Mouse (Mus musculus) forebrain, embryonic 10.5 days (tissue): ENCODE data around the gene Syt3. TPM values are rescaled to one million over a fixed set of nuclear protein-coding genes. Genes with fewer than 3 reads are reported as not detected.

Source experiments
- DNase-seq: peaks from one replicate; pipeline ENCODE4 v3.0.0-alpha.2; 2017; ENCODE audit warnings: low spot score; ENCODE audit errors: extremely low spot score
- H3K27ac ChIP-seq: fragments of 300-500 bp; sonication (generic); 2 replicates; pipeline ENCODE4 v1.5.1; 2016; ENCODE audit warnings: mild to moderate bottlenecking
- H3K27me3 ChIP-seq: fragments of 300-500 bp; sonication (generic); 2 replicates; pipeline ENCODE4 v1.6.1; 2016; ENCODE audit warnings: mild to moderate bottlenecking; ENCODE audit not compliant: poor library complexity, severe bottlenecking
- H3K36me3 ChIP-seq: fragments of 300-500 bp; sonication (generic); replicated peaks from 2 replicates; pipeline ENCODE4 v1.6.1; 2016; ENCODE audit warnings: mild to moderate bottlenecking, moderate library complexity
- H3K4me1 ChIP-seq: fragments of 300-500 bp; sonication (generic); 2 replicates; pipeline ENCODE4 v1.6.1; 2016
- H3K4me3 ChIP-seq: fragments of 300-500 bp; sonication (generic); 2 replicates; pipeline ENCODE4 v1.5.1; 2016; ENCODE audit warnings: mild to moderate bottlenecking, moderate library complexity
- H3K9me3 ChIP-seq: fragments of 300-500 bp; sonication (generic); 2 replicates; pipeline ENCODE4 v1.6.1; 2016; ENCODE audit warnings: mild to moderate bottlenecking, moderate library complexity
- WGBS: fragments of 180-500 bp; shearing (Covaris S2); methylation state at CpG from one replicate; pipeline ENCODE4 v1.1.7; 2016; 5-methylcytosine and 5-hydroxymethylcytosine counted together
- polyA plus RNA-seq: library from polyadenylated mRNA; unstranded; fragments of >200 nt; fragmentation: Nextera tagmentation; extraction: Ambion mirVana; gene quantifications from 2 replicates; pipeline ENCODE4 v1.2.1, GENCODE M21; 2016

Syt3 gene
- polyA plus RNA-seq, 1 experiment from 2014 or later = 3.2 TPM

DNA sequence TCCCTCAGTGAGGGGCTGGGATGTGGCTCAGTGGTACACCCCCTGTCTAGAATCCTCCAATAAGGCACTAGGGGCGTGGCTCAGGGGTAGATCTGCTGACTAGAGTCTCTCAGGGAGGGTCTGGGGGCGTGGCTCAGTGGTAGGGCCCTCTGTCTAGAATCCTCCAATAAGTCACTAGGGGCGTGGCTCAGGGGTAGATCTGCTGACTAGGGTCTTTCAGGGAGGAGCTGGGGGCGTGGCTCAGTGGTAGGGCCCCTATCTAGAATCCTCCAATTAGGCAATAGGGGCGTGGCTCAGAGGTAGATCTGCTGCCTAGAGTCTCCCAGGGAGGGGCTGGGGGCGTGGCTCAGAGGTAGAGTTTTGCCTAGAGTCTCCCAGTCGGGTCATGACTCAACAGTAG lies 49.5 kb downstream of the Syt3 start:
- Histone ChIP-seq H3K4me1 (peaks cover 58% of the 10 kb centered on the region), H3K36me3 (peaks cover 13% of the 10 kb centered on the region; the same call in 1 of the 2 replicates), H3K4me3 (peak overlapping the region; percentile 8), H3K27ac (no peak overlapping the region), H3K27me3 (peaks cover 57% of the 10 kb centered on the region), H3K9me3 (no peaks in the 10 kb centered on the region)
- 3% methylated on average over 7 of the region's 7 CpGs for WGBS
- DNase-seq = peak; percentile 81

DNA sequence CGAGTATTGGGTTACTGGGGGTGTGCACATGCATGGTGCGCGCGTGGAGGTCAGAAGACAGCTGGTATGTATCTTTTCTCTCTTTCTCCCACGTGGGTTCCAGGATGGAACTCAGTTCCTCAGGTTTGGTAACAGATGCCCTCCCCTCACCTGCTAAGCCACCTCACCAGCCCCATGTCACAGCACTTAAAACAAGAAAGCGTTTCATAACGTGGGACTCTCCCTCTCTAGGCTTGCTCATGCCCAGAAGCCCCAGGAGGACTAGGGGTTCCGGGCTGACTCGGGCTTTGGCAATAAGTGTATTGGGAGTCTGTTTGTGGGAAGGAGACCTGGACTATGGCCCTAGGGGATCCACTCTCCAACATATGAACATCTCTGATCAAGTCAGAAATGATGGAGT lies 50.2 kb downstream of the Syt3 start:
- Histone ChIP-seq H3K4me3 (no peak overlapping the region), H3K27ac (no peak overlapping the region), H3K4me1 (peaks cover 54% of the 10 kb centered on the region), H3K27me3 (peaks cover 51% of the 10 kb centered on the region), H3K9me3 (no peaks in the 10 kb centered on the region), H3K36me3 (peaks cover 13% of the 10 kb centered on the region; the same call in 1 of the 2 replicates)
- DNase-seq = no peak
- WGBS = 81% methylated on average over 9 of the region's 9 CpGs

DNA sequence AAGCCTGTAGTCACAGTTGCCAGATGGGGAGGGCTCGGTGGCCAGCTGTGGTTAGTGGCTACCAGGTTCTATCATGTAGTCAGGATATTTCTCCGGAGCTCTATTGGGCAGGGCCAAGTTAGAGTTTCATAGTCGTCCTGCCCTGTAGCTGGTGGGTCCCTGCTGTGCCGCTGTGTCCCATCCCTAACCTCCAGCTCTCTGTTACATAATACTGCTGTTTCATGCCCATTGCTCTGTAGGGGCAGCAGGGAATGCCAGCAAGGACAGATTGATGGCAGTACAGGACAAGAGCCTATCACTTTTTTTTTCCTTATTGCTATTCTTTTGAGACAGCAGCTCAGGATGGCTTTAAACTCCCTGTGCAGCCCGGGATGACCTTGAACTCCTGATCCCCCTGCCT lies 51.9 kb downstream of the Syt3 start:
- Histone ChIP-seq H3K4me1 (peaks cover 39% of the 10 kb centered on the region), H3K4me3 (no peak overlapping the region), H3K27ac (no peak overlapping the region), H3K27me3 (peaks cover 51% of the 10 kb centered on the region), H3K9me3 (no peaks in the 10 kb centered on the region), H3K36me3 (peaks cover 13% of the 10 kb centered on the region; the same call in 1 of the 2 replicates)
- no peak for DNase-seq
- WGBS = 70% methylated on average over 5 of the region's 5 CpGs

DNA sequence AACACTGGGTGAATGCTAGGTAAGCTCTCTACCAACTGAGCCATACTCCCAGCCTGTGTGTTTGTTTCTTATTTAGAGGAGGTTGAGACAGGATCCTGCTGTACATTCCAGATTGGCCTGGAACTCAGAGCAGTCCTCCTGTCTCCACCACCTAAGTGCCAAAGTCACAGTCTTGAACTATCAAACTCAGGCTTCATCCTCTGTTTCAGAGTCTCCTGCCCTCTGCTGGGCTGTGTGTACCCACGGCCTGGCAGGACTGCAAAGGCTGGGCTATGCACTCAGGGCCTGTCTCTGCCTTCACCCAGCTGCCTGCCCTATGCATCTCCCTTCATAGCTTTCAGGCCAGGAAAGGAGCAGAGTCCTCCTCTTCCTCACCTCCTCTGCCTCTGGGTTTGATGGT lies 52.4 kb downstream of the Syt3 start:
- no peaks in the 10 kb centered on the region for H3K9me3 ChIP-seq
- peaks cover 13% of the 10 kb centered on the region; the same call in 1 of the 2 replicates for H3K36me3 ChIP-seq
- no peak for DNase-seq
- peaks cover 38% of the 10 kb centered on the region for H3K4me1 ChIP-seq
- H3K27ac ChIP-seq = no peak overlapping the region
- H3K27me3 ChIP-seq = peaks cover 51% of the 10 kb centered on the region
- H3K4me3 ChIP-seq = no peak overlapping the region
- WGBS = 30% methylated on average over 1 of the region's 1 CpGs

DNA sequence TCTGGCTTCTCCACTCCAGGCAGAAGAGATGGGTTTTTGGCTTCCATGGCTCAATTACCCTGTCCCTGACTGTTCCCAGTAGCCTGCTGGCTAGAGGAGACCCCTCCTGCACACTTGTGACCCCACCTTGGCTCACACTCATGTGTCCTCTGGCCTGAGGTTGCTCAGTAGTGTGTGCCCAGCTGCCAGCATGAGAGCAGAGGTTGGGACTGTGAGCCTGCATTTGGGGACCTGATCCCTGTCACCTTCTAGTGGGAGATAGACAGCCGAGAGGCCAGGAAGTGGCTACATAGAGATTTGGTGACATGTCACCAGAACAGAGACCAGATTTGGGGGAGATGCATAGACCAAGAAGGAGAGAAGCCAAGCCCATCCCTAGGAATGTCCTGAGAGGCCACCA lies 53.3 kb downstream of the Syt3 start:
- DNase-seq = no peak
- Histone ChIP-seq H3K4me3 (no peak overlapping the region), H3K27ac (no peak overlapping the region), H3K4me1 (peaks cover 38% of the 10 kb centered on the region), H3K36me3 (peaks cover 8% of the 10 kb centered on the region; the same call in 1 of the 2 replicates), H3K9me3 (no peaks in the 10 kb centered on the region), H3K27me3 (peaks cover 51% of the 10 kb centered on the region)
- WGBS = 81% methylated on average over 1 of the region's 1 CpGs

DNA sequence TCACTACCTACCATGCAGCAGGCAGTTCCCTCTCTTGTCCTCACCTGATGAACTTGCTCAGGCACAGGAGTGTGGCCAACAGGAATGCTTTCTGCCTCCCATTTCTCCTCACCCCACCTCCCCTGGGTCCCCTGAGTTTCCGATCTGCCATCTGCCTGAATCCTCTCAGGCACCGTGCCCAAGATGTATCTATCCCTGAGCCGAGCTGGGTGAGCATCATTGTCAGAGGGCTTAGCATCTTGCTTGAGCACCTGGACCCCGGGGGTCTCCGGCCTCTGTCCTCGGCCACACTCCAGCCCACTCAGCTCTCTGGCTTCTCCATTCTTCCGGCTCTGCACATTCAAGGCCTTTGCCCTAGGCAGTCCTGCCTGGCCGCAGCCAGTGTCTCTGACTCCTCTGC lies 54.0 kb downstream of the Syt3 start:
- 65% methylated on average over 8 of the region's 8 CpGs for WGBS
- no peak overlapping the region; the same call in 1 of the 2 replicates for H3K4me3 ChIP-seq
- peaks cover 38% of the 10 kb centered on the region for H3K4me1 ChIP-seq
- no peak overlapping the region for H3K27ac ChIP-seq
- H3K36me3 ChIP-seq = peaks cover 8% of the 10 kb centered on the region; the same call in 1 of the 2 replicates
- no peaks in the 10 kb centered on the region for H3K9me3 ChIP-seq
- peaks cover 52% of the 10 kb centered on the region for H3K27me3 ChIP-seq
- no peak for DNase-seq

DNA sequence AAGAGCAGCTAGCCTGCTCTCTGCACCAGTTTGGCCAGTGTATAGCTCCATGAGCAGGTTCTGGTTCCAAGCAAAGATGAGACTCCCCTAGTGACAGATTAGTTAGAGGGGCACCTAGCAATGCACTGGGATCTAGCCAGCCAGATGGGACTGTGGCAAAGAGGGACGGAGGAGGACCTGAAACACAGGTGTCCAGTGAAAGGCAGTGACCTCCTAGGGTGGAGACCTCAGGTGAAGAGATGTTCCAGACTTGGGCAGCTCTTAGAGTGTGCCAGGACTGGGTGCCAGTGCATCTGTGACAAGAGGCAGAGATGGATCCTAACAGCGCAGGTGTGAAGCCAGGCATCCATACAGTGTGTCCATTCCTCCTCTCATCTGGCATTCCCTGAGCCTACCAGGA lies 55.8 kb downstream of the Syt3 start:
- WGBS = 65% methylated on average over 2 of the region's 2 CpGs
- Histone ChIP-seq H3K27ac (no peak overlapping the region), H3K36me3 (peaks cover 11% of the 10 kb centered on the region), H3K4me3 (no peak overlapping the region), H3K9me3 (no peaks in the 10 kb centered on the region), H3K4me1 (peaks cover 47% of the 10 kb centered on the region), H3K27me3 (peaks cover 70% of the 10 kb centered on the region)
- no peak for DNase-seq

DNA sequence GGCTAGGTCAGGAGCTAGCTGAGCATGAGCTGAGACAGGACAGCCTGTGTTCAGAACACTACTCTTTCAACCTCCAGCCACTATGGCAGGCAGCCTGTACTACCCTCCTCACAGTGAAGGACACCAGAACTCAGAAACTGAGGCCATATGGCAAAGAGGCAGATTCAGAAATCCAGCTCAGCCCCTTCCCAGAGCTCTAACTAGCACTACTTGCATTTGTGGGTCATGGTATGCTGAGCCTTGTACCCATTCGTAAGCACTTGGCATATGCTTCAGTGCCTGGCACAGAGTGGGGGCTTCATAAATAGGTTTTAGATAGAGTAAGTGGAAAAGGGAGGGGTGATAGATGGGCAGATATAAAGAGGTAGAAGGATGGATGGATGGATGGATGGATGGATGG lies 56.6 kb downstream of the Syt3 start:
- no peak for DNase-seq
- WGBS = 86% methylated on average over 1 of the region's 1 CpGs
- Histone ChIP-seq H3K36me3 (peaks cover 13% of the 10 kb centered on the region), H3K9me3 (no peaks in the 10 kb centered on the region), H3K27me3 (peaks cover 77% of the 10 kb centered on the region), H3K27ac (no peak overlapping the region), H3K4me3 (no peak overlapping the region), H3K4me1 (peaks cover 55% of the 10 kb centered on the region)

DNA sequence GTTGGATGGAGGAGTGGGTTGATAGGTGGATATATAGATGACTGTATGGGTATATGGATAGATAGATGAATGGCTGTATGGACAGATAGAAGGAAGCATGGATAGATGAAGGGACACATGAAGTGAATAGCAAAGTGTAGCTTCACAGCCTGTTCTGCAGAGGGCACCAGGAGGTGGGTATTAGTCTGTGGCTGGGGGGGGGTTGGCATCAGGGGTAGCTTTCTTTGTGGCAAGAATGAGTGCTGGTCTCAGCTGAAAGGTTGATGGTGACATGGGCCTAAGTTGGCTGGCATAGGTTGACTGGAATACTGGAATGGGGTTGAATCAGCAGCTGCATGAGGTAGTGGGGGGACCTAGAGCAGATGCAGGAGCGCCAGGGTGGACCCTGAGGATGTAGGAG lies 57.3 kb downstream of the Syt3 start:
- peak overlapping the region; percentile 68 for H3K4me3 ChIP-seq
- peaks cover 57% of the 10 kb centered on the region for H3K4me1 ChIP-seq
- peak overlapping the region; percentile 96 for H3K27ac ChIP-seq
- H3K9me3 ChIP-seq = no peaks in the 10 kb centered on the region
- peaks cover 84% of the 10 kb centered on the region for H3K27me3 ChIP-seq
- no peak for DNase-seq
- H3K36me3 ChIP-seq = peaks cover 20% of the 10 kb centered on the region
- 13% methylated on average over 1 of the region's 1 CpGs for WGBS

DNA sequence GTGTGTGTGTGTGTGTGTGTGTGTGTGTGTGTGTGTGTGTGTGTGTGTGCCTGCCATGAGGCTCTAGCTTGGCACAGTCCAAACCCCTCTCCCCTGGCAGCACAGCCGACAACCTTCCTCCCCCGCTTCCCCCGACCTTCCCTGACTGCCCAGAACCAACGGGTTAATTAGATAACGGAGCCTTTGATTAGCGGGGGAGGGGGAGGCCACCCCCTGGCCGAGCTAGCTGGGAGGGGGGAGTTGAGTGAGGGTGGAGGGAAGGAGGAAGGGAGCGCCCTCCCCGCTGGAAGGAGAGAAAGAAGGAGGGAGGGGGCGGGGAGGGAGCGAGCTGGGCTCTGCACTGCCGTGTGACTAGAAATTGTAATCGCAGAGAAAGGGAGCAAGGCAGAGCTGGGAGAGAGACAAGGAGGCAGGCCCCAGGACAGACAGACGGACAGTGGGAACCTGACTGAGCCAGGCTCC lies 57.8 kb downstream of the Syt3 start:
- peak; percentile 51 for DNase-seq
- peaks cover 25% of the 10 kb centered on the region for H3K36me3 ChIP-seq
- peaks cover 89% of the 10 kb centered on the region for H3K27me3 ChIP-seq
- H3K9me3 ChIP-seq = no peaks in the 10 kb centered on the region
- H3K4me3 ChIP-seq = peak overlapping the region; percentile 68
- H3K4me1 ChIP-seq = peaks cover 57% of the 10 kb centered on the region
- H3K27ac ChIP-seq = peak overlapping the region; percentile 96
- 0% methylated on average over 13 of the region's 14 CpGs for WGBS

DNA sequence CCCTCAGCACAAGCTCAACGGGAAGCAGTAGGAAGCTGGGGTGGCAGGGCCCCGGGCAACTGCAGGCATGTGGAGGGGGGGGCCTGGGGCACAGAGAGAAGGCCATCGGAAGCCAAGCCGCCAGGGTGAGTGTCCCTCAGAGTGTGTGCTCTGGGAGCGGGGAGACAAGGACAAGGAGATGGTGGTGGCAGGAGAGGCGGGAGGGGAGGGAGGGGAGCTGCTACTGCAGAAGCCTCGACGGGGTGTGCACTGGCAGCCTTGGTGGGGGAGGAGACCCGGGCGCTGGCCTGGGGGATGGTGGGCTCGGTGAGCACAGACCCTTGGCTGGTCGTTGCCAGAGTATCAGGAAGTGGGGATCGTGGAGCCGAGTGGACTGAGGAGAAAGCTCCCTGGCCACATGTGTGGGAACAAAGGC lies 58.5 kb downstream of the Syt3 start:
- DNase-seq = peak; percentile 66
- H3K9me3 ChIP-seq = no peaks in the 10 kb centered on the region
- under 1% methylated on average over 14 of the region's 14 CpGs for WGBS
- H3K27me3 ChIP-seq = peaks cover 85% of the 10 kb centered on the region
- peak overlapping the region; percentile 68 for H3K4me3 ChIP-seq
- peaks cover 57% of the 10 kb centered on the region for H3K4me1 ChIP-seq
- peaks cover 32% of the 10 kb centered on the region for H3K36me3 ChIP-seq
- H3K27ac ChIP-seq = peak overlapping the region; percentile 96

DNA sequence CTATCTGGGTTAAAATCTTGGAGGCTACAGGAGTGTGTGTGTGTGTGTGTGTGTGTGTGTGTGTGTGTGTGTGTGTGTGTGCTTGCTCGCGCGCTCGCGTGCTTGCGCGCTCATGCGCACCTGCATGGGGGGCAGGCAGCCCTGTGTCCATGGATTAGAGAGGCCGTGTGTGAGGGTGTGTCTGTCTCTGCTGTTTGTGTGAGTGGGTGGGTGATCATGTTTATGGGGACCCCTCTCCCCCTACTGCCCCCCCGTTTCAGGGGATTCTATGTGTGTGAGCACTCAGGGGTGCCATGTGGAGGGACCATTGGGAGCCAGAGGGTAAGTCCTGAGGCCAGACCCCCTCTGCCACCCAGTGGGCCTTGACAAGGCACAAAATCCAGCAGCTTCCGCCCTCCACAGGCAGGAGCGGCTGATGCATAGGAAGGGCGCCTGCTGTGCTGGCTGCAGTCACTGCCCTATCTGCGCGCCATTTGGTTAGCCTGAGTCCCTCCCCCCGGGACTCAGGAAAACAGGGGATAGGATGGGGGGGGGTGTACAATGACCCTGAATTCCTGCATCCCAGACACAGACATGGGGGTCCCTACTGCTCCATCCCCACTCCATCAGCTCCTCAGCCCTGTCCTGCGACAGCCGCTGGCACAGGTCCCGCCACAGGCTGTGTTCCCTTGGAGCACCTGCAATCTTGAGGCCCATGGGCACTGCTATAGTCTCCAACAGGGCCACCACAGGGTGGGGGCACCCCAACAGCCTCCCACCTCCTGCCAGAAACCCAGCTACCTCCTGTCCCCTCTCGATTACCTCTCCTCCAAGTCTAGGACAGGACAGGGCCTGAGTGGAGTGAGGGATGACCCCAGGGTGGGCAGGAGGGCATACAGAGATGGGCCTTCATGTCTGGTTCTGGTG lies 59.6 kb downstream of the Syt3 start:
- DNase-seq = peak; percentile 51
- peak overlapping the region; percentile 68 for H3K4me3 ChIP-seq
- H3K27ac ChIP-seq = peak overlapping the region; percentile 96
- H3K27me3 ChIP-seq = peaks cover 76% of the 10 kb centered on the region
- H3K9me3 ChIP-seq = no peaks in the 10 kb centered on the region
- peaks cover 50% of the 10 kb centered on the region for H3K4me1 ChIP-seq
- 11% methylated on average over 20 of the region's 20 CpGs for WGBS
- H3K36me3 ChIP-seq = peaks cover 41% of the 10 kb centered on the region

DNA sequence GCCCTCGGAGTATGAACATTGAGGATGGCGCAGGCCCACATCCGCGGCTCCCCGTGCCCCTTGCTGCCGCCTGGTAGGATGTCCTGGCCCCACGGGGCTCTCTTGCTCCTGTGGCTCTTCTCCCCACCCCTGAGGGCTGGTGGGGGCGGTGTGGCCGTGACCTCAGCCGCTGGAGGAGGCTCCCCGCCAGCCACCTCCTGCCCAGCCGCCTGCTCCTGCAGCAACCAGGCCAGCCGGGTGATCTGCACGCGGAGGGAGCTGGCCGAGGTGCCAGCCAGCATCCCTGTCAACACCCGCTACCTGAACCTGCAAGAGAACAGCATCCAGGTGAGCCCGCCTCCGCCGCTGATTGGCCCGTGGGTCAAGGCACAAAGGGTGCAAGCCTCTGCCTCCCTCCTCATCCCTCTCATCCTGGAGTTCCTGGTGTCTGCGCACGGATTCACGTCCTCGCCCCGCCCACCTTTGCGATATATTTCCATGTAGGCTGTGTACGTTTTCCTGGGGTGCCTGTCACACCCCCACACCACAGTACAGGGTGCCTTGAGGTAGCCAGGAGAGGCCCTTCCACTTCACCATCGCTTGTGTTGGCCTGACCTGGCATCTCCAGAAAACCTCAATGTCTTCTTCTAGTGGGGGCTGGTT lies 61.1 kb downstream of the Syt3 start:
- Histone ChIP-seq H3K36me3 (peaks cover 56% of the 10 kb centered on the region), H3K4me1 (peaks cover 50% of the 10 kb centered on the region), H3K27me3 (peaks cover 67% of the 10 kb centered on the region), H3K27ac (no peak overlapping the region), H3K9me3 (no peaks in the 10 kb centered on the region), H3K4me3 (peak overlapping the region; percentile 24)
- DNase-seq = no peak
- 28% methylated on average over 29 of the region's 29 CpGs for WGBS
